Comparison of ENCODE assay signal across 31 mouse cellular contexts in the genomic region with DNA sequence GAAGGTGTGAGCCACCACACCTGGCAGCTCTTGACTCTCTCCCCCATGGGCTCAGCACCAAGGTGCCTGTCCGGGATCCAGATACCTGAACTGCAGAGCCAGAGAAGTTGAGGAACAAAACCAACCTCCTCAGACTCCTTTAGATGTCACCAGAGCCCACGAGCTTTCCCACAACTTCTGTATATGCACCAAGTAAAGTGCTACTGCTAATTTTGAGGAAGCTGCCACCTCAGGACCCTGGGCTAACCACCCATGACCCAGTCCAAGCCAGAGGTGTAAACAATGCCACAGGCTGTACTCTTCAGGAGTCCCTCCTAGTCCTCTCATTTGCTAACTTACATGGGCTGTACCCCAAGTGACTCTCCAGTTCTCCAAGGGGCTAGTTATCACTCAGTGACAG. TPM values are rescaled to one million over a fixed set of nuclear protein-coding genes. Genes with fewer than 3 reads are reported as not detected.
"Had no signal": no experiment of that assay in that cellular context is flagged by ENCODE, and none has a peak within 500 bp of the region (broad histone marks: within the 10 kb centered on the region; RNA-seq: fewer than 3 reads in every experiment).

No protein-coding gene starts in this region.

- DNase-seq: left cerebral cortex, postnatal 4 days; liver; liver, embryonic 13.5 days; liver, postnatal 0 days; lung, adult 18-20 months; lung, adult 2 months; lung, embryonic 14.5 days; lung, postnatal 10 days; lung, postnatal 14 days; lung, postnatal 36 days; lung, postnatal 4 days; midbrain, embryonic 14.5 days had no signal

- H3K4me3 ChIP-seq: limb, embryonic 10.5 days; limb, embryonic 12.5 days; limb, embryonic 13.5 days; limb, embryonic 15.5 days; liver, embryonic 12.5 days; liver, embryonic 13.5 days; liver, embryonic 15.5 days; lung, embryonic 15.5 days; megakaryocyte, embryonic 14.5 days; midbrain, embryonic 10.5 days; midbrain, embryonic 12.5 days; midbrain, embryonic 13.5 days; midbrain, embryonic 15.5 days; myocyte; neural tube, embryonic 12.5 days had no signal

- H3K27ac ChIP-seq: limb, embryonic 10.5 days; limb, embryonic 12.5 days; limb, embryonic 13.5 days; limb, embryonic 15.5 days; liver, embryonic 12.5 days; liver, embryonic 13.5 days; liver, embryonic 14.5 days; liver, embryonic 15.5 days; lung, embryonic 15.5 days; macrophage; midbrain, embryonic 10.5 days; midbrain, embryonic 12.5 days; midbrain, embryonic 13.5 days; midbrain, embryonic 15.5 days; neural tube, embryonic 12.5 days had no signal

- ATAC-seq: liver, embryonic 12.5 days; liver, postnatal 0 days; midbrain, embryonic 13.5 days; midbrain, embryonic 15.5 days; midbrain, embryonic 16.5 days had no signal

RNA-seq across cellular contexts. Expression of gene Capn11, which starts 13.5 kb away (rescaled TPM):
- total RNA-seq: liver, adult 2 months; monocyte, adult 5-6 weeks had no signal
